Mouse (Mus musculus): ENCODE data around the gene Elp6.

DNA sequence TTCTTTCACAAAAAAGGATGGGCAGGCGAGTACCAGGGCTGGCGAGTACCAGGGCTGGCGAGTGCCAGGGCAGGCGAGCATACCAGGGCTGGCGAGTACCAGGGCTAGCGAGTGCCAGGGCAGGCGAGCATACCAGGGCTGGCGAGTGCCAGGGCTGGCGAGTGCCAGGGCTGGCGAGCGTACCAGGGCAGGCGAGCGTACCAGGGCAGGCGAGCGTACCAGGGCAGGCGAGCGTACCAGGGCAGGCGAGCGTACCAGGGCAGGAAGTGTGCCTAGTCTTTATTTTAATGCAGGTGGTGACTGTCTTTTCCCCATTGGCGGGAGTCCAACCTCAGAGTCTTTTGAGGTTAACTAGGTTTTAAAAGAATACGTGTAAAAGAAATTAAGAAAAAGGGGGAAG is 24.7 kb downstream of the Elp6 start:
- TF ChIP-seq ZC3H11A (IDR thresholded peaks at IDR 0.05; ENCODE audit: borderline replicate concordance, low read depth, low read length), result no peak
- TF ChIP-seq CHD2 (IDR thresholded peaks at IDR 0.05; ENCODE audit: low read depth, low read length), result no peak
- TF ChIP-seq ZNF384 (IDR thresholded peaks at IDR 0.05; ENCODE audit: low read depth, low read length), result no peak

Data from ES-E14 (cell line).